Mouse (Mus musculus) left cerebral cortex, postnatal 36 days (tissue): Measurements from ENCODE around the gene Cnn1. TPM values are rescaled to one million over a fixed set of nuclear protein-coding genes. Genes with fewer than 3 reads are reported as not detected.
"Not testable (repeated sequence)": the region's sequence is repeated elsewhere in the genome, so short reads cannot be mapped to it uniquely, and the experiment has no call there.

Experiments used
- DNase-seq, 2 experiments: peaks; one replicate each; pipeline ENCODE4 v3.0.0; 2021 to 2022; ENCODE audit warnings: low spot score in 2 of 2, mixed read lengths in 1 of 2
- intact Hi-C: fragments of 180-260 bp; cut with DNase I; formaldehyde crosslinking; loops from one replicate; pipeline ENCODE4 v1.15.1; 2025
- total RNA-seq, 2 experiments: library from RNA; stranded (reverse); gene quantifications; 2 replicates each; pipeline ENCODE4 v1.2.3; 2021

The Cnn1 gene
- total RNA-seq, 2 experiments from 2014 or later, result 0.44 to 0.93 TPM

DNA sequence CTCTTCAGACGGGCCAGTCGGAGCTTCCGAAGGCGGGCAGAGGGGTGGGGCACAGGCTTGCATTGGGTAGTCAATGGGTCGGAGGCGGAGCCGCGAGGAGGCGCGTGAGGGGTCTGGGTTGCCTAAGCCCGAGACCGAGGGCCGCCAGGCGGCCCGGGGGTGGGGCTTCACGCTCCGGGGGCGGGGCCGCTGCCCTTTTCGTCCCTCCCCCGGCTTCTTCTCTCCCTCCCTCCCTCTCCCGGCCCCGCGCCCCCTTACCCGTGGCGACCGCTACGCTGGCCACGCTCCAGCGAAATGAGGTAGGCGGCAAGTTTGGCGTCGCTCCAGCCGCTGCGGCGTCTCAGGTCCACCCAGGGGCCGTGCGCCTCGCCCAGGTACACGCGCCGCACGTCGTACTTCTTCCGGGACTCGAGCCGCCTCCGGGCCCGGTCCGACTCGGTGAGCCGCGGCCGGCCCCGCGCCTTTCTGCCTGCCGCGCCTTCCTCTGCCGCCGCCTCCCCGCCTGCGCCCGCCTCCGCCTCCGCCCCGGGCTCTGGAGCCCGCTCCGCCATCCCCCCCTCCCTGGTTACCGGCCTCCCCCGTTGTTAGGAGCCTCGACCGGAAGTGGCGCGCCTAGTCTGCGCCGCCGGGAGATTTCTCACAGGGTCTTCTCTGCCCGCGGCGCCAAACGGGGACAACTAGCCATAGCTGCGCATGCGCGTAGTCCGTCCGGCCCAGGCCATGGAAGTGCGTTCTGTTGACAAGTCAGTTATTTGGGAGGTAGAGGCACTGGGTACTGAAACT lies 28.0 kb upstream of the Cnn1 start, which contains the start of the genes Gm49318 and Zfp653:
Gene Gm49318 (minus strand): TSS at position 469 of the 783 bp plus-strand sequence.
Gene Zfp653 (minus strand): TSS at position 586 of the 783 bp plus-strand sequence.
- intact Hi-C loops, result loop anchor here (2.0 kb wide), 2 partner anchors 46 to 84 kb away; partner anchors contain the start of gene Elof1
- peak; percentile 97 to 98 for DNase-seq

DNA sequence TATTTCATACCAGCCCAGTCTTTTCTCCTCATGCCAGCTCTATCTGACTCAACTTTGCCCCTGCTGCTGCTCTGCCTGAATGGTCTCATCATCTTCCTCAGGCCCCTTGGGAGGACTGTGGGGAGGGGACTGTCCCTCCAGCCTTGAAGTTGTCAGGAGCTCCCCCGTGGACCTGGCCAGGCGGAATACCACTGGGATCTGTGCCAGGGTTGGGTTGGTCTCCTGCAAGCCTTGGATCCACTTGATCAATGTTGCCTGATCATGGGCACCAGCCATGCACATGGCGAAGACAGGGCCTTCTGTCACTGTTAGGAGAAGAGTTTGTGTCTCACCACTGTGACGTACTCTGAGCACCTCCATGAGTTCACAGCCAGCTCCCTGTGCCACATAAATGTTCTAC lies 26.7 kb upstream of the Cnn1 start:
- intact Hi-C loops, result no loop called here
- no peak for DNase-seq

- intact Hi-C loops, DNase-seq: not testable (repeated sequence)
These were observed 23.2 kb upstream of the Cnn1 start for GRCm38 (mm10) chr9:22075778-22076177.

- no peak for DNase-seq
- intact Hi-C loops, result no loop called here
These were observed 22.8 kb upstream of the Cnn1 start for GRCm38 (mm10) chr9:22076223-22076622.

DNA sequence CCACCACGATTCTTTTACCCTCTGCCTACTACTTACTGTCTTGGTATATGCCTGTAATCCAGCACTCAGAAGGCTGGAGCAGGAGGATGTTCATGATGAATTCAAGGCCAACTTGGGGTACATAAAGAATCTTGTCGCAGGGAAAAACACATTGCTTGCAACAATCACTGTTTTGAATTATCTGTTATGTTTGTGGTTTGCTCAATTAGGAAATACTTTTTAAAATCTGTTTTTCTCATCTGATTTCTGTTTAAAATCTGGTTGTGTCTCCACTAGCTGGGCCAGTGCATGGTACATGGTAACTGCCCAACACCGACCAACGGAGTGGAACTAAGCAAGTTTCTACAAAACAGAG lies 14.4 kb upstream of the Cnn1 start:
- DNase-seq, result no peak
- intact Hi-C loops, result loop anchor here (1.0 kb wide), 1 partner anchor 33 kb away; the partner anchor contains the start of gene Elof1

DNA sequence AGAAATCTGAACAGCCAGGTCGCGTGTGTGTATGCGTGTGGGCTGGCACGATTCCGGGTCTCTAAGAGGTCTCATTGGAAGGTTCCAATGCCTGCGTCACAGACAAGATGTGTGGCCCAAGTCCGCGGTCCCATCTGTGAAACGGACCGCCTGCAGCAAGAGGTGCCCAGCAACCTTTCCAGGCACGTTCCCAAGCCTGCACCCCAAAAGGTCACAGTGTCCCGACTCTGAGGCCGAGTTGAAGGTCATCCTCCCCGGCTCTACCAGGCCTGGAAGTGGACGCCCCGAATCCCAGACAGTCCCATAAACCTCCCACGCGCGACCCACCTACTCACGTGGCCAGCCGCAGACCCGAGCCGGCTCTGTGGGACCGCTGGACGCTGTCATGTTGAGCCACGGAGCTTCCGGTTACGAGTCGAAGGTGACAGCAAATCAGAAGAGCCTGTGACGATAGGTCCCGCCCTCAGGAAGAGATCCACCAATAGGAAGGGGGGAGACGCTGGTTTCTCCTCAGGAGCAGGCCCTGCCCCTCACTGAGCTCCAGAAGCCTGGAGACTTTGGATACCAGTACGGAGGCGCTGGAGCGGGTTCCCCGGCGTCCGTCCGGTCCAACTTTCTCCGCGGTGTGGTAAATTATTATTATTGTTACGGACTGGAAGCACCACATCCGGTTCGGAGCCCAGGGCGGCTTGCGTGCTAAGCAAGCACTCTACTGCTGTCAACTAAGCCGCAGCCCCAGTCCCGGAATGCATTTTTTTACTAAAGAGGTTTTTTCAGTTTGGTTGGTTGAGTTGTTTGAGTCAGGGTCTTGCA lies 13.8 kb upstream of the Cnn1 start, which contains the start of gene Ecsit:
Gene Ecsit (minus strand): TSS at position 417 of the 813 bp plus-strand sequence.
- peak; percentile 91 to 96 for DNase-seq
- intact Hi-C loops, result loop anchor here (1.0 kb wide), 1 partner anchor 32 kb away; the partner anchor contains the start of gene Elof1

DNA sequence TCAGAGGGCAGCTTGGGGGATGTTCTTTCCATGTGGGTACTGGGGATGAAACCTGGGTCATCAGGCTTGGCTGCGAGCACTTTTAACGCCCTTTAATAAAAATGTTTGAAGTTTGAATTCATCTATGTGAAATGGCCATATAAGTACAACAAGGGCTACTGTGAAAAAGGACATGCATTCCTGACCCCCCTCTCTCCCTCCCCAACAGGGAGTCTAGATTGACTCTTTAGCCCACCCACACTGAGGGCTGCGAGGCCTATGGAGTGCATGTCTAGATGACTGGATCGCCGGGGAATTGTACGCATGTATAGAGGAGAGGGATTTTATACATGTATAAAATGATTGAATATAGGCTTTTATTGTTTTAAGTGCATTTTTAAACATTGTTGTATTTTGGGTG lies 13.0 kb upstream of the Cnn1 start:
- no peak for DNase-seq
- intact Hi-C loops, result no loop called here

- DNase-seq, result no peak
- intact Hi-C loops, result no loop called here
These were observed 11.9 kb upstream of the Cnn1 start for GRCm38 (mm10) chr9:22087034-22087618.

DNA sequence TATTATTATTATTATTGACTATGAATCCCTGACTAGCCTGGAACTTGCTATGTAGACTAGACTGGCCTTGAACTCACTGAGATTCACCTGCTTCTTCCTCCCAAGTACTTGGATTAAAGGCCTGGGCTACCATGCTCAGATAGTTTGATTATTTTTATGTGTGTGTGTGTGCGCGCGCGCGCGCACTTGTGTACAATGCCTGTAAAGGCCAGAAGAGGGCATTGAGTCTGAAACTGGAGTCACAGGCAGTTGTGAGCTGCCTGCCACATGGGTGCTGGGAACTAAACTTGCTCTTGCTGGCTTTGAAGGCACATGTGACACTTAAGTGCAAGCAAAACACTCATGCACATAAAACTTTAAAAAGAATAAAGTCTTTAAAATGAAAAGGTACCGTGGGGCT lies 9.7 kb upstream of the Cnn1 start:
- DNase-seq, result no peak
- intact Hi-C loops, result no loop called here

DNA sequence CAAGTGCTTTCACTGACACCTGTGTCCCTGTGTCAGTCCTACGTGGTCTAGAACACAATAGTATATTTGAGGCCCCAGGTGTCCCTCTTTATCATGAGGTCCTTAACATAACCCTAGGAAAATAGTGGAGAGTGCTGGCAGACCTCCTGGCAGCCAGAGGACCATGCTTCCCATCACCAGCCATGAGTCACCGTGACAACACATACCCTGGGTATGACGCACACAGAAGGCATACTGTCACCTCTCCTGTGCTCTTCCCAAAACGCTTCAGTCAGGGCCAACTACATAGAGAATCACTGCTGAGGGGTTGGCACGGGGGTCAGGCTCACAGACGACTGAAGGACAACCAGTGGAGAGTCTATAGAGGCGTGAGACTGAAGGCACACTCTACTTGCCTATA lies 9.0 kb upstream of the Cnn1 start:
- DNase-seq, result no peak
- intact Hi-C loops, result no loop called here

GRCm38 (mm10) chr9:22092746-22093145 lies 6.3 kb upstream of the Cnn1 start:
- no peak for DNase-seq
- intact Hi-C loops, result no loop called here

- peak; percentile 61 to 76 for DNase-seq
- intact Hi-C loops, result loop anchor here (5.0 kb wide), 1 partner anchor 46 kb away; no protein-coding TSS in a partner anchor
These were observed 3.1 kb upstream of the Cnn1 start for GRCm38 (mm10) chr9:22095854-22096307.

DNA sequence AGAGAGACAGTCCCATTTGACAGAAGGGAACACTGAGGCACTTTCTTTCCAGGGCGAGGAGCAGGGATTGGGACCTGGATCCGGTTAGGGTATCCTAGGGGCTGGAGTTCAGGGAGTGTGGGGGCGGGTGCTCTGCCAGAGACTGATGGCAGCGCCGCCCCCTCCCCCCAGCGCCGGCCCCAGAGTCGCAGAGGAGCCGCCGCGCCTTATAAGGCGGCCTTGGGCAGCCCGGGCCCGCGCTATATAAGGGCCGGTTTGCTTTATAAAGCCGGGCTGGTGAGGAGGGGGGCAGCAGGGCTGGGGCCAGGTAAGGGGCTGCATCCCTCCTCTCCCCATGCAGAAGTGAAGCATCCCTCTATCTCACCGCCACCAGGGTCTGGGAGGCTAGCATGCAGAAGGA lies 906 bp downstream of the Cnn1 start:
- no peak for DNase-seq
- intact Hi-C loops, result loop anchor here (5.0 kb wide), 1 partner anchor 42 kb away; no protein-coding TSS in a partner anchor

GRCm38 (mm10) chr9:22108194-22108593 lies 9.2 kb downstream of the Cnn1 start:
- no peak for DNase-seq
- intact Hi-C loops, result no loop called here

DNA sequence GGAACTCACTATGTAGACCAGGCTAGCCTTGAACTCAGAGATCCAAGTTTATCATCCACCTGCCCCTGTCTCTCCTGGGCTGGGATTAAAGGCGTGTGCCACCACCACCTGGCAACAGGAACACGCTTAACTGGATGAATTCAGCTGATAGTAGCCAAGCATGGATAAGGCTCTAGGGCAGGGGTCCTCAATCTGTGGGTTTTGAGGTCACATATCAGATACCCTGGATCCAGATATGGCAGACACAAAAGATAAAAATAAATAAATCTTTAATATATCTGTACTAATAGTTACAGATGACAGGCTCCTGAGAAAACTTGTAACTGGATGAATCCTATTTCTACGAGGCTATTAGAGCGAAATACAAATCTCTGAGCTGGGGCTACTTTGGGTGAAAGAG lies 16.6 kb downstream of the Cnn1 start:
- intact Hi-C loops, result loop anchor here (2.0 kb wide), 1 partner anchor 45 kb away; the partner anchor contains the start of genes Gm49318 and Zfp653
- no peak for DNase-seq

DNA sequence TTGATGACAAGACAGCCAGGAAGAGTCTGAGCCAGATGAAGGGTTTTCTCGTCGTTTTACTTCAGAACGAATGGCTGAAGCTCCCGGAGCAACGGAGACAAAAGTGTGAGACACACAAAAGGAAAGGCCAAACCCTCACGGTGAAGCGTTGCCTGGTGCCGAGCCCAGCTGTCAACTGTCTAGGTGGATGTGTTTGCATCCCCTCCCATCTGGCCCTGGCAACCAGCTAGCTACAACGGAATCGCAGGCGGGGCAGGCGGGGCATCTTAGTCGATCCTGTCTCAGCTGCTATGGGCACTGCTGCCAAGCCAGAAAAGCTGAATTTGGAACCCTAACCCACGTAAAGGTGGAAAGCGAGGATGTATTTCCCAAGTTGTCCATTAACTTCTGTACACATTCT lies 17.1 kb downstream of the Cnn1 start:
- intact Hi-C loops, result loop anchor here (2.0 kb wide), 1 partner anchor 45 kb away; the partner anchor contains the start of genes Gm49318 and Zfp653
- DNase-seq, result no peak

DNA sequence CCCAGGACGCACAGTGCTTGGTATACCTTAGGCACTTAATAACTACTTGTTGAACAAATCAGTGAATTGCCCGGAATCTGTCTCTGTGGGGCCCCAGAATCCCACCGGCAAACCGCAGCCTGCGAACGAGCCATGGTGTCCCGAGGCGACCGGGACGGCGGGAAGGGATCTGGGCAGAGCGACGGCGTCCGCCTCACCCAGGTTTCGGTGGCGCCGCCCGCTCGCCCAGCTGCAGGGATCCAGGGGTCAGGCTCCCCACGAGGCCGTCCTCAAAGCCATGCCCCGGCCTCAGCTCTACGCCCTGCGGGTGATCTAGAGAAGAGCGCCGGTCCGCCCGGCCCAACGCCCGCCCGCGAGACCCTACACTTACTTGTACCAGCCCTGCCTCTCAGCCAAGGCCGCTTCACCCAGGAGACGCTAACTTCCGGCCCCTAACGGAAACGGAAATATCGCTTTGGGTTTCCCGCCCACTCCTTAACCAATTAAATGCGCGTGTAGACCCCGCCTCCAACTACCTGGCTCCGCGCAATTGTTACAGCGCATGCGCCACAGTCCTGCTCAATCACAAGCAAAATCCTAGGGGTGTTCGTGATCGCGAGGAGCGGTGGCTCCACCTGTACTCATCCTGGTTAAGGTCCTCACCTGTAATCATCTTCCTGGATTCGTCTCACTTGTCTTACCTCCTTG lies 17.9 kb downstream of the Cnn1 start, which contains the start of gene Elof1:
Gene Elof1 (minus strand): TSS at position 433 of the 687 bp plus-strand sequence.
- DNase-seq, result peak; percentile 92 to 95
- intact Hi-C loops, result loop anchor here (1.0 to 2.0 kb wide), 2 partner anchors 32 to 46 kb away; partner anchors contain the start of genes Ecsit, Gm49318 and Zfp653

DNA sequence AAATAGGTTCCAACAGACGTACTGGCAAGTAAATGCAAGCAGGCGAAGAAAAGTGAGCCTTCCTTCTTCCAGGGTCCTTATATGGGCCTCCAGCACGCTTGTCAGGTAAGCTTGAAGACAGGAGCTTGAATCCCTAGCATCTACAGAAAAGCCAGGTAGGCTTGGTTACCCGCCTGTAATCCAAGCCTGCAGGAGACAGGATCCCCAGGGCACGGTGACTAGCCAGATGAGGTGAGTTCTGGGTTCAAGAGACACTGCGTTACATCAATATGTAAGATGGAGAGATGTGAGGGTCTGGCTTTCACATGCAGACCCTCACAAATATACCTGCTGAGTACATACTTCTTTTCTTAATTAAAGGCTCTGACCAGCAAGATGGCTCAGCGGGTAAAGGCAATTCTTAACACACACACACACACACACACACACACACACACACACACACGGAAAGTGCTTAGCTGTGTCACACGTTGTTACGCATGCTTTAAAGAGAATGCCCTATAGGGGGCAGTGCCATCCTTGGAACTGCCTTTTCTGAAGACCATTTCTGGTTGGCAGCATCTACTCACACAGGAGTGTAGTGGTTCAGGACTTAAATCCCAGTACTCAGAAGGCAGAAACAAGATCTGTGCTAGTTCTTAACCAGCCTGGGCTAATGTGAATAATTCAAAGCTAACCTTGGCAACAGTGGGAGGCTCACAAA lies 18.9 kb downstream of the Cnn1 start:
- DNase-seq, result peak; percentile 20 to 34
- intact Hi-C loops, result loop anchor here (1.0 to 2.0 kb wide), 2 partner anchors 33 to 47 kb away; partner anchors contain the start of genes Ecsit, Gm49318 and Zfp653
